Mouse (Mus musculus): Measurements from ENCODE around the gene Lair1. TPM values are rescaled to one million over a fixed set of nuclear protein-coding genes. Genes with fewer than 3 reads are reported as not detected.
A peak's percentile ranks its signal among the peaks of the same experiment; 100 is the strongest.

Lair1 gene
- polyA plus RNA-seq (2011; ENCODE audit: insufficient read depth, insufficient read length, low replicate concordance, missing spikeins): 4.8 and 8.8 TPM in 2 replicates

GRCm38 (mm10) chr7:4063013-4063412 lies at the start of gene Lair1:
Gene Lair1 (minus strand): TSS chr7:4063204.
- Histone ChIP-seq H3K4me1 (ENCODE audit: control insufficient read depth, insufficient read depth, low read length) (peaks cover 6% of the 10 kb centered on the region), H3K27ac (ENCODE audit: control insufficient read depth, insufficient read depth, low read depth, low read length, poor library complexity) (peak within 1 kb of the TSS; percentile 61), H3K4me3 (replicated peaks; ENCODE audit: control insufficient read depth, low read depth, low read length) (peak within 1 kb of the TSS; percentile 46)
- TF ChIP-seq POLR2A (IDR thresholded peaks at IDR 0.05; ENCODE audit: borderline replicate concordance, control insufficient read depth, low read depth, low read length) (no peak), CTCF (IDR thresholded peaks at IDR 0.05; ENCODE audit: control insufficient read depth, insufficient read depth, low read length) (no peak)
- WGBS: 1% methylated on average over 2 of the region's 2 CpGs

GRCm38 (mm10) chr7:4111766-4112165 lies 48.8 kb upstream of the Lair1 start:
- Histone ChIP-seq H3K4me3 (replicated peaks; ENCODE audit: control insufficient read depth, low read depth, low read length) (no peak overlapping the region), H3K27ac (ENCODE audit: control insufficient read depth, insufficient read depth, low read depth, low read length, poor library complexity) (no peak overlapping the region), H3K4me1 (ENCODE audit: control insufficient read depth, insufficient read depth, low read length) (no peaks in the 10 kb centered on the region; the same call in 1 of the 2 replicates)
- TF ChIP-seq POLR2A (IDR thresholded peaks at IDR 0.05; ENCODE audit: borderline replicate concordance, control insufficient read depth, low read depth, low read length) (no peak), CTCF (IDR thresholded peaks at IDR 0.05; ENCODE audit: control insufficient read depth, insufficient read depth, low read length) (no peak)
- WGBS: 77% methylated on average over 3 of the region's 3 CpGs

- whole genome bisulfite sequencing: 15% methylated on average over 4 of the region's 4 CpGs
- no peak overlapping the region for H3K27ac ChIP-seq (ENCODE audit: control insufficient read depth, insufficient read depth, low read depth, low read length, poor library complexity)
- no peaks in the 10 kb centered on the region; the same call in 1 of the 2 replicates for H3K4me1 ChIP-seq (ENCODE audit: control insufficient read depth, insufficient read depth, low read length)
- TF ChIP-seq CTCF (IDR thresholded peaks at IDR 0.05; ENCODE audit: control insufficient read depth, insufficient read depth, low read length) (peak; percentile 29; the same call in 1 of the 2 replicates), POLR2A (IDR thresholded peaks at IDR 0.05; ENCODE audit: borderline replicate concordance, control insufficient read depth, low read depth, low read length) (no peak)
- no peak overlapping the region for H3K4me3 ChIP-seq (replicated peaks; ENCODE audit: control insufficient read depth, low read depth, low read length)
Observed at GRCm38 (mm10) chr7:4103411-4103810, 40.4 kb upstream of the Lair1 start.

- 87% methylated on average over 5 of the region's 5 CpGs for WGBS
- no peak for TF ChIP-seq CTCF (IDR thresholded peaks at IDR 0.05; ENCODE audit: control insufficient read depth, insufficient read depth, low read length)
- TF ChIP-seq POLR2A (IDR thresholded peaks at IDR 0.05; ENCODE audit: borderline replicate concordance, control insufficient read depth, low read depth, low read length): no peak
- no peak overlapping the region for H3K4me3 ChIP-seq (replicated peaks; ENCODE audit: control insufficient read depth, low read depth, low read length)
- no peaks in the 10 kb centered on the region; the same call in 1 of the 2 replicates for H3K4me1 ChIP-seq (ENCODE audit: control insufficient read depth, insufficient read depth, low read length)
- H3K27ac ChIP-seq (ENCODE audit: control insufficient read depth, insufficient read depth, low read depth, low read length, poor library complexity): no peak overlapping the region
Observed at GRCm38 (mm10) chr7:4101144-4101543, 38.1 kb upstream of the Lair1 start.

GRCm38 (mm10) chr7:4098832-4099231 lies 35.8 kb upstream of the Lair1 start:
- TF ChIP-seq POLR2A (IDR thresholded peaks at IDR 0.05; ENCODE audit: borderline replicate concordance, control insufficient read depth, low read depth, low read length): no peak
- no peak for TF ChIP-seq CTCF (IDR thresholded peaks at IDR 0.05; ENCODE audit: control insufficient read depth, insufficient read depth, low read length)
- no peaks in the 10 kb centered on the region for H3K4me1 ChIP-seq (ENCODE audit: control insufficient read depth, insufficient read depth, low read length)
- no peak overlapping the region for H3K4me3 ChIP-seq (replicated peaks; ENCODE audit: control insufficient read depth, low read depth, low read length)
- H3K27ac ChIP-seq (ENCODE audit: control insufficient read depth, insufficient read depth, low read depth, low read length, poor library complexity): no peak overlapping the region
- 40% methylated on average over 2 of the region's 2 CpGs for WGBS

GRCm38 (mm10) chr7:4098301-4098700 lies 35.3 kb upstream of the Lair1 start:
- Histone ChIP-seq H3K4me1 (ENCODE audit: control insufficient read depth, insufficient read depth, low read length) (no peaks in the 10 kb centered on the region), H3K4me3 (replicated peaks; ENCODE audit: control insufficient read depth, low read depth, low read length) (no peak overlapping the region), H3K27ac (ENCODE audit: control insufficient read depth, insufficient read depth, low read depth, low read length, poor library complexity) (no peak overlapping the region)
- no peak for TF ChIP-seq CTCF (IDR thresholded peaks at IDR 0.05; ENCODE audit: control insufficient read depth, insufficient read depth, low read length)
- TF ChIP-seq POLR2A (IDR thresholded peaks at IDR 0.05; ENCODE audit: borderline replicate concordance, control insufficient read depth, low read depth, low read length): no peak
- 84% methylated on average over 2 of the region's 2 CpGs for WGBS

- Histone ChIP-seq H3K27ac (ENCODE audit: control insufficient read depth, insufficient read depth, low read depth, low read length, poor library complexity) (no peak overlapping the region), H3K4me3 (replicated peaks; ENCODE audit: control insufficient read depth, low read depth, low read length) (no peak overlapping the region), H3K4me1 (ENCODE audit: control insufficient read depth, insufficient read depth, low read length) (peaks cover 7% of the 10 kb centered on the region)
- no peak for TF ChIP-seq CTCF (IDR thresholded peaks at IDR 0.05; ENCODE audit: control insufficient read depth, insufficient read depth, low read length)
- WGBS: 52% methylated on average over 8 of the region's 8 CpGs
Observed at GRCm38 (mm10) chr7:4091170-4091569, 28.2 kb upstream of the Lair1 start.

GRCm38 (mm10) chr7:4088679-4089078 lies 25.7 kb upstream of the Lair1 start:
- no peak overlapping the region for H3K4me3 ChIP-seq (replicated peaks; ENCODE audit: control insufficient read depth, low read depth, low read length)
- no peak overlapping the region for H3K27ac ChIP-seq (ENCODE audit: control insufficient read depth, insufficient read depth, low read depth, low read length, poor library complexity)
- 28% methylated on average over 2 of the region's 2 CpGs for WGBS
- peaks cover 10% of the 10 kb centered on the region for H3K4me1 ChIP-seq (ENCODE audit: control insufficient read depth, insufficient read depth, low read length)
- TF ChIP-seq POLR2A (IDR thresholded peaks at IDR 0.05; ENCODE audit: borderline replicate concordance, control insufficient read depth, low read depth, low read length) (no peak), CTCF (IDR thresholded peaks at IDR 0.05; ENCODE audit: control insufficient read depth, insufficient read depth, low read length) (no peak)

- peak overlapping the region; percentile 34; the same call in 1 of the 2 replicates for H3K27ac ChIP-seq (ENCODE audit: control insufficient read depth, insufficient read depth, low read depth, low read length, poor library complexity)
- 73% methylated on average over 6 of the region's 6 CpGs for WGBS
- no peak for TF ChIP-seq CTCF (IDR thresholded peaks at IDR 0.05; ENCODE audit: control insufficient read depth, insufficient read depth, low read length)
- TF ChIP-seq POLR2A (IDR thresholded peaks at IDR 0.05; ENCODE audit: borderline replicate concordance, control insufficient read depth, low read depth, low read length): no peak
Observed at GRCm38 (mm10) chr7:4087896-4088480, 25.0 kb upstream of the Lair1 start.

More at GRCm38 (mm10) chr7:4087896-4088480, 25.0 kb upstream of the Lair1 start:
- Histone ChIP-seq H3K4me3 (replicated peaks; ENCODE audit: control insufficient read depth, low read depth, low read length) (no peak overlapping the region), H3K4me1 (ENCODE audit: control insufficient read depth, insufficient read depth, low read length) (peaks cover 10% of the 10 kb centered on the region)

Measured in bone marrow, adult 2 months (tissue).